Mouse (Mus musculus) mouse embryonic stem cell (cell line): ENCODE measurements around the gene Gm10382.

Source experiments
- in situ Hi-C, 2 experiments: fragments of 300-500 bp; cut with MboI; formaldehyde crosslinking; loops; 1 replicate in 1 of 2; 3 replicates in 1 of 2; pipeline ENCODE4 v1.14.3; 2019 to 2020; ENCODE audit warnings: low sequenced_read_pairs in 2 of 2, low pct_unique_long_range_greater_than_20kb in 1 of 2, mixed read lengths in 1 of 2; ENCODE audit not compliant: unreplicated experiment in 1 of 2

Gm10382 gene

GRCm38 (mm10) chr5:125389131-125389578, at the start of gene Gm10382:
TSS of gene Gm10382 (plus strand) at chr5:125389322.
- in situ Hi-C loops, result no loop called here

- in situ Hi-C loops, result no loop called here
Measured at GRCm38 (mm10) chr5:125339851-125340531, 49.1 kb upstream of the Gm10382 start.

- in situ Hi-C loops, result no loop called here
Measured at GRCm38 (mm10) chr5:125340547-125341262, 48.4 kb upstream of the Gm10382 start, which contains the start of gene Scarb1. TSS of gene Scarb1 (minus strand) at chr5:125341094.

GRCm38 (mm10) chr5:125341459-125342090, 47.5 kb upstream of the Gm10382 start:
- in situ Hi-C loops, result no loop called here

- in situ Hi-C loops, result no loop called here
Measured at GRCm38 (mm10) chr5:125344296-125344695, 44.8 kb upstream of the Gm10382 start.

GRCm38 (mm10) chr5:125348067-125348466, 41.1 kb upstream of the Gm10382 start:
- in situ Hi-C loops, result no loop called here

- in situ Hi-C loops, result no loop called here
Measured at GRCm38 (mm10) chr5:125348487-125348886, 40.6 kb upstream of the Gm10382 start.

GRCm38 (mm10) chr5:125349391-125349790, 39.7 kb upstream of the Gm10382 start:
- in situ Hi-C loops, result no loop called here

- in situ Hi-C loops, result no loop called here
Measured at GRCm38 (mm10) chr5:125351057-125351456, 38.1 kb upstream of the Gm10382 start.

- in situ Hi-C loops, result no loop called here
Measured at GRCm38 (mm10) chr5:125351939-125352338, 37.2 kb upstream of the Gm10382 start.

- in situ Hi-C loops, result no loop called here
Measured at GRCm38 (mm10) chr5:125352781-125353294, 36.3 kb upstream of the Gm10382 start.

GRCm38 (mm10) chr5:125354885-125355492, 34.1 kb upstream of the Gm10382 start:
- in situ Hi-C loops, result no loop called here

GRCm38 (mm10) chr5:125355650-125356049, 33.5 kb upstream of the Gm10382 start:
- in situ Hi-C loops, result no loop called here

GRCm38 (mm10) chr5:125357543-125358269, 31.4 kb upstream of the Gm10382 start:
- in situ Hi-C loops, result no loop called here

GRCm38 (mm10) chr5:125358270-125358608, 30.9 kb upstream of the Gm10382 start:
- in situ Hi-C loops, result no loop called here

- in situ Hi-C loops, result loop anchor here in 1 of 2 experiments (10.0 kb wide), 1 partner anchor 86 kb away; no protein-coding TSS in a partner anchor
Measured at GRCm38 (mm10) chr5:125360566-125360965, 28.6 kb upstream of the Gm10382 start.

- in situ Hi-C loops, result loop anchor here in 1 of 2 experiments (10.0 kb wide), 1 partner anchor 86 kb away; no protein-coding TSS in a partner anchor
Measured at GRCm38 (mm10) chr5:125360981-125361510, 28.1 kb upstream of the Gm10382 start.

GRCm38 (mm10) chr5:125363894-125364293, 25.2 kb upstream of the Gm10382 start:
- in situ Hi-C loops, result loop anchor here in 1 of 2 experiments (10.0 kb wide), 1 partner anchor 89 kb away; no protein-coding TSS in a partner anchor
